Mouse (Mus musculus): ENCODE data around the gene Tha1. TPM values are rescaled to one million over a fixed set of nuclear protein-coding genes. Genes with fewer than 3 reads are reported as not detected.

The Tha1 gene
- total RNA-seq, 2 experiments from 2014 or later = 9.4 to 13.0 TPM

DNA sequence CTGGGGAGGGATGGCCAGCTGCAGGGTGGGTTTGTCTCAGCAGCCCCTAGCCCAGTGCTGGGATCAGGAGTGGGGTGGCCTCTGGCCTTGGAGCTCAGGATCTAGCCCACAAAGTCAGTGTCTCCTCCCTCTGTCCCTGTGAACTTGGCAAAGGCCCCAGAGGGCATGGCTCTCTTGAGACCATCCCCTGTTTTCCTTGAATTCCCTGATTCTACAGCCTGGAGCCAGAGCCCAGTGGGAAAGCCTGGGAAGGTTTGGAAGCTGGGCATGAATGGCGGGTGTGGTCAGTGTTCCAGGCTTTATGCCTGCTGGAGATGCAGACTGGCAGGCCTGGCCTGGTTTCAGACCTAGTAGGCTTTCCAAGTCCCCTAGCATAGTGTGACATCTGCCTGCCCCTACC lies 8.9 kb upstream of the Tha1 start:
- DNase-seq (ENCODE audit: low spot score in 2 of 2) = no peak

DNA sequence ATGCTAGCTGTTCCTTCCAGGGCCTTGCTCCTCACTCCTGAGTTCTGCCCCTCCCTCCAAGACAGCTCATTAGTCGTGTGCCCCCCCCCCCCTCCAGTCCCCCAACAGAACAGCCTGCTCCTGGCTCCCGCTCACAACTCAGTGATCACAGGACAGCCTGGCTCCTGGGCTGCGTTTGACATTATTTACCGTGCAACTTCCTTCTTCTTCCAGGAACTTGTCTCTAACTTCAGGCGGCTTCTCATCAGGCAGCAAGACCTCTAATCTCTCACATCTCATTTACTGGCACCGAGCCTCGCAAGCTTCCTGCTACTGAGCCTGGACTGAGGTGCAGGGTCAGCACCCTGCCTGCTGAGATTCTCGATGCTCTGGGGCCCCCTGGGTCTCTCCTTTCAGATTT lies 8.5 kb upstream of the Tha1 start:
- DNase-seq (ENCODE audit: low spot score in 2 of 2) = no peak

DNA sequence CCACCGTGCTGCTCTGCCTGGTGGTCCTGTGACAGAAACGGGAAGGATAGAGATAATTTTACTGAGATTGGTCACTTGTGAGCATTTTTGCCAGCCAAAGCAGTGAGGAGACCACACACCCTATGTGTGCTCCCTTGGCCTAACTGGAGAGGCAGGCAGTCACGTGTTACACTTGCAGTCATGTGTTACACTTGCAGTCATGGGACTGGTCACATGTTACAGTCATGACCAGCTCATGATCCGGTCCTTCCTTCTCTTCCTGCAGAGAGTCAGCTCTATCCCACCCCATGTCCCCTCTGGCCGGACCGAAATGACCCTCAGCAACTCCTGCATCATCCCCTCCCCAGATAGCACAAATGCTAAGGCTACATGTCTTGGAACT lies 7.7 kb upstream of the Tha1 start:
- DNase-seq (ENCODE audit: low spot score in 2 of 2) = no peak

- no peak for DNase-seq (ENCODE audit: low spot score in 2 of 2)
These were observed 7.2 kb upstream of the Tha1 start for GRCm38 (mm10) chr11:117880336-117880976.

GRCm38 (mm10) chr11:117879676-117880075 lies 6.4 kb upstream of the Tha1 start:
- no peak for DNase-seq (ENCODE audit: low spot score in 2 of 2)

DNA sequence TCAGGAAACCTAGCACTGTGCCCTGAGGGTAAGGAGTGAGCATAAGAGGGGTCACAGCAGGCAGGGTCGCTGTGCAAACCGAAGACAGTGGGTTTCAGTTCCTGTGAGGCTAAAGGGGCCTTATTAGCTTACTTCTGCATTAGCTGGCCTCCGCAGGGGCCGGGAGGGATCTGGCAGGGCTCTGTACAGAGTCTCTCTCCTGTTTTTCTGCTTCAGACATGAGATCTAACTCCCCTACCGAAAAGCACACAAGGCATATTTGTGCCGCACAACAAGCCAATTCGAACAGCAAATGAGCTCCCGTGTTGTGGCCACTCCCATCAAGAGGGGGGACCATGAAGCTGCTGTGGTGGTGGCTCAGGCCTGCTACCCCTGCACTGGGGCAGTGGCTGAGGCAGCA lies 5.6 kb upstream of the Tha1 start:
- DNase-seq (ENCODE audit: low spot score in 2 of 2) = no peak

- DNase-seq (ENCODE audit: low spot score in 2 of 2) = no peak
These were observed 4.8 kb upstream of the Tha1 start for GRCm38 (mm10) chr11:117877917-117878745.

- DNase-seq (ENCODE audit: low spot score in 2 of 2) = no peak
These were observed 2.4 kb upstream of the Tha1 start for GRCm38 (mm10) chr11:117875681-117876080.

DNA sequence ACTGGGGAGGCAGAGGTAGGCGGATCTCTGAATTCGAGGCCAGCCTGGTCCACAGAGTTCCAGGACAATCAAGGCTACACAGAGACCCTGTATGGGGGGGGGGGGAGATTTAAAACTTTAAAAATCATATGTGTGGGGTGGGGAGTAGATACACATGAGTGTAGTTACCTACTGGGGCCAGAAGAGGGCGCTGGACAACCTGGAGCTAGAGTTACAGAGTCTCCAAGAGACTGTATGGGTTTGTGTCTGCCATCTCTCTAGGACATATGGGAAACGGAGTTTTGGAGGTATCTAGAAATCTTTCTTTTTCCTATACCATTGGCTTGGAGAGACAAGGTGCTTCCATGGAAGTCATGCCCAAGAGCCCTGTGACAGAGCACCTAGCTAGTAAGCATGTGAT lies 1.1 kb upstream of the Tha1 start:
- DNase-seq (ENCODE audit: low spot score in 2 of 2) = no peak

GRCm38 (mm10) chr11:117871911-117872584 lies 1.2 kb downstream of the Tha1 start:
- no peak for DNase-seq (ENCODE audit: low spot score in 2 of 2)

DNA sequence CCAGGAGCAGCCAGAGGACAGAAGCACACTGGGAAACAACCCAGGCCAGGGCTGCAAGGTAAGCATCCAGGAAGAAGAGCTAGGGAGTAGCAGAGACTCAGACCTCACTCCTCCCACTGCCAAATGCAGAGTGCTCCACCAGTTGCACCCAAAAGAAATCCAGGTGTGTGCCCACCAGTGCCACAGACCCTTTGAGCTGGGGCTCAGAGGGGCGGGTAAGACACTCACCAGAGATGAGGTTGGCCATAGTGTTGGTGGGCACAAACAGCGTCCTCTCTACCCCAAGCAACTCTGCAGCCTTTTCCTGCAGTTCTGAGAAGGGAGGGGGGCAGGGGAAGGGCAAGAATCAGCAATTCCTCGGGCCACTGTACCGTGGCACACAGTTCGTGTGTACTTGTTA lies 1.9 kb downstream of the Tha1 start:
- DNase-seq (ENCODE audit: low spot score in 2 of 2) = no peak

DNA sequence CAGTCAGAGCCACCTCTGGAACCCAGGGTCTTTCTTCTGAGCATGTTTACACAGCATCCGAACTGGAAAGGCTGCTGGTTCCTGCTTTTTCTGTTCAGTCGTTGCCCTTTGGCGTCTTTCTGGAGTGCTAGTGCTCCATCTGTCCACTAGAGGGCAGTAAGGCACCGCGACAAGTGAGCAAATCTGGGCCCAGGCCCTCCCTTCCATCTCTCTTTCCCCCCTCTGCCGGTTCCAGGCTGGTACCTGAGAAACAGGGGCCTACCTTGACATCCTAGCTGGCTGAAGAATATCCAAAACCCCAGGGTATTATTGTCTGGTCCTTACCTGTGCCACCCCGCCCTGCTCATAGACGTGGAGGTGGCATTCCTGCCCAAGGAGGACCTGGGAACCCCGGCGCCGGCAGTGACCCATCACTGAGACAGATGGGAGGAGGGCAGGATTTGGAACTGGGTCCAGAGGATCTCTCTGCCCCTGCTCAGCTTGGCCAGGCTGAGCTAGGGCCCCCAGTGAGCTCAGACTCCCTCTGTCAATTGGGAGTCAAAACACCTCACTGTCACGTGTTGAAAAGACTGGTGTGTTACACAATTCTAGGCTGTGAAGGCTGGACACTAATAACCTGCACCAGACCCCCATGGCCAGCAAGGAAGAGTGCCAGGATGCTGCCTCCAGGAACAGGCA lies 2.5 kb downstream of the Tha1 start:
- peak; percentile 62 to 64 for DNase-seq (ENCODE audit: low spot score in 2 of 2)

- DNase-seq (ENCODE audit: low spot score in 2 of 2) = no peak
These were observed 7.3 kb downstream of the Tha1 start for GRCm38 (mm10) chr11:117865988-117866387.

DNA sequence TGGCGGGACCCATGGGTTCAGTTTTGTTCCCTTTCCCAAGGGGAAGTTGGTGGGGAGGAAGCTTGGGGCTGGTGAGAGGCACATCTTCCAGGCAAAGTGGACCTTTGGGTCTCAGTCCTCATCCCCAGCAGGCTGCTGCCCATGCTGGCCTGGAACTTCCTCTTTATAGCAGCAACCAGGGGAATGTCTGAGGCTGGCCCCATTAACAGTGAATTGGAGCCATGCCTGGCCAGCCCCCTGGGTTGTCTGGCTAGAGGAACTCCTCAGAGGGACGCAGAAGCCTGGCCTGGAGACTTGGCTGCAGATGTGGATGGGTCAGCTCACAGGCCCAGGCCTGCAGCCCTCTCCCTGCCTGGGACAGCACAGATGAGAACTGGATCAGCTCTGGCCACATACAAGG lies 8.5 kb downstream of the Tha1 start:
- no peak for DNase-seq (ENCODE audit: low spot score in 2 of 2)

DNA sequence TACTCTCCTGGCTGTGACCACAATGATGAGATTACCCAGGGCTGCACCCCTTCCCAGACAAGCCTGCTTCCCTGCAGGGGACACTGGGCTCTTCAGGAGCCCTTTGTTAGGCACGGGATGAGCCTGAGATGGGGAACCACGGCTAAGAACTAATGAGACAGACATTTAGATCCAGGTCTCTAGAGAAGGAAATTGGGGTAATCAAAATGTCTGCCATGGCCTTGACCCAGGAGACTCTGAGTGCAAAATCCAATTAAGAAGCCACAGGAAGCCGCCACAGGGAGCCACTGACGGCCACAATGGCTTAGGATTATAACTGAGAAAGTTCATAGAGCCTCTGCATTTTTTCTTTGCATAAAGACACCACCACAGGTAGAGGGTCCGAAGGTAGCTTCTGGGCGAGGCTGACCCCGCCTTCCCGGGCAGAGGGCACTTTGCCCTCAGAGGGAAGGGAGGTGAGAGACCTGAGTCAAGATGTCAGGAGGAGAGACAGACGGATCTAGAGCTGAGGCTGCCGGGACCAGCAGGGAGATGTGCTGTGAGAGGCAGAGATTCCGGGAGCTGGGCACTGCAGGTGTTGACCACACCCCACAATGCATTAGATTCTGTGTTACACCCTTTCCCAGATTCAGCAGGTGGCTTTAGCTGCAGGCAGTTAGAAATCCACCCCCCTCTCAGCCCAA lies 10.0 kb downstream of the Tha1 start:
- no peak for DNase-seq (ENCODE audit: low spot score in 2 of 2)

- no peak for DNase-seq (ENCODE audit: low spot score in 2 of 2)
These were observed 12.7 kb downstream of the Tha1 start, which contains the start of gene Tmem235 for GRCm38 (mm10) chr11:117860601-117861000. Gene Tmem235 (plus strand): TSS chr11:117860752.

DNA sequence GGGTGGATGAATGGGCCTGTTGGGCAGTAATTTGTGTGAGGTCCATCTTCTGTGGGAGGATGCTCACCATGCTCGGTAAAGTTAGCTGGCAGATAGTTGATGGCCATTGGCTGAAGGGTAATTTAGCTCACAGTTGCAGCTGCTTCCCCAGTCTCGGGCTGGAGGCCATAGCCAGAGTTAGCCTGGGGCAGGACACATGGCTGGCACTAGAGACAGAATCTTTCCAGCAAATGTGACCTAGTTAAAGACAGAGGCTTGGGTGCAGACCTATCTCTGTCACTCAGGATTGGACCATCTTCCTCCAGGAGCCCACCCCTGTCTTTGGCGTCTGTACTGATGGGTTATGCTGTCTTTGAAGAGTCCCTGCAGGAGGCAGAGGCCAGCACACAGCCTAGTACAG lies 14.9 kb downstream of the Tha1 start:
- DNase-seq (ENCODE audit: low spot score in 2 of 2) = no peak

DNA sequence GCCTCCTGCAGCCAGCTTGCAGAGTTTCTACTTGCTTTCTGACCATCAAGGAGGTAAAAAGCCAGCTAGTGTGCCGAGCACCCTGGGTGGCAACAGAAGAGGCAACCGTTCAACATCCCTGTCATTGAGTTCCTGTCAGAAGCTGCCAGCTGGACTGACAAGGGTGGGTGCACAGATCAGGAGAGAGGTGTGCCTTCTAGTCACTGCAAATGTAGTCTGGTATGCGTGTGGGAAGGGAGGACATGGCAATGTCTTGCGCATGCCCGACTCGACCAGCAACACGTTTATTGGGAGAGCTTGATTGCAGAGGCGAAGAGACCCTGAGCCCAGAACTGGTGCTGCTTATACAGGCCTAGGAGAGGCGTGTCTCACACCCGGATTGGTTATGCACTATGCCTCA lies 15.8 kb downstream of the Tha1 start:
- no peak for DNase-seq (ENCODE audit: low spot score in 2 of 2)

DNA sequence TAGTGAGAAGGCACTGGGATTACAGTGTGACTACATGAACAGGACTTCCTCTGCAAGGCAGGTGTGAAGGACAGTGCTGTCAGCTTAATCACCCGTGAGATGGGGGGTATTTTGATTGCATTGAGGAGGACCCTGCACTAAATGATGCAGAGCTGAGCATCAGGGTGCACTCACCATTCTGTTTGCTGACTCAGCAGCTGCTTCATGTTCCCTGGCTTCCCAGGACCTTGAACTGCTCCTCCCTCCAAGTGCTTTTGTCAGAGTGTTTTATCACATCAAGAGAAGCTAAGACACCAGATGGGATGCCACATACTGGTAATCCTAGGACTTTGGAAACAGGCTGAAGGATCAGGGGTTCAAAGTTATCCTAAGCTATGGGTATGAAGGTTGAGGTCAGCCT lies 17.3 kb downstream of the Tha1 start:
- DNase-seq (ENCODE audit: low spot score in 2 of 2) = no peak

GRCm38 (mm10) chr11:117855360-117855759 lies 17.9 kb downstream of the Tha1 start:
- no peak for DNase-seq (ENCODE audit: low spot score in 2 of 2)

DNA sequence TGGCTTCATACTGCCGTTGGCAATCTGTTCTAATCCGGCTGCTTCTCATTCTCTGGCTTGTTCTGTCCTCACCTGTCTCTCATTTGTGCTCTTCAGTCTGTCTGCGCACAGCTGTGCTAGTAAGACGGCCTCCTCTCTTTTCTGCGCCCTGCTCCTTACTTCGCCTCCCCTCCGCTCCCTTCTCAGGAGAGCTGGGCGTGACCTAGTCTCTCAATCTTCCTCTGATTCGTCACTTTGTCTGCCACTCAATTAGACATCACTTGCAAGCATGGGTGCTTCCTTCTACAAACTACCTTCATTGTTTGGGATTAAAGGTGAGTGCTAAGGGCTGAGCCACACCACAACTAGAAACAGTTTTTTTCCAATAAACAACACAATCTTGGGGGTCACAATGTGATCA lies 19.0 kb downstream of the Tha1 start:
- no peak for DNase-seq (ENCODE audit: low spot score in 2 of 2)
